Comparison of ENCODE assay signal across 9 mouse cellular contexts in genomic region chr9:64057903-64058650, GRCm38 (mm10). TPM values are rescaled to one million over a fixed set of nuclear protein-coding genes. Genes with fewer than 3 reads are reported as not detected.
A peak's percentile ranks its signal among the peaks of the same experiment; 100 is the strongest.
DNase-seq lines count a peak whose midpoint lies in the region; ATAC-seq and TF ChIP-seq lines count a peak whose summit lies in the region.
"Had no signal": no experiment of that assay in that cellular context is flagged by ENCODE, and none has a peak within 500 bp of the region (broad histone marks: within the 10 kb centered on the region; RNA-seq: fewer than 3 reads in every experiment).

No protein-coding gene starts in this region.

- WGBS in stomach, embryonic 16.5 days, result 64% methylated on average over 7 of the region's 7 CpGs
- 64% methylated on average over 7 of the region's 7 CpGs for WGBS in stomach, postnatal 0 days
- 47% methylated on average over 7 of the region's 7 CpGs for WGBS in forebrain, embryonic 12.5 days
- WGBS in liver, embryonic 11.5 days, result 61% methylated on average over 7 of the region's 7 CpGs

- peaks cover 20% of the 10 kb centered on the region for H3K4me1 ChIP-seq in stomach, embryonic 16.5 days (ENCODE audit: control insufficient read depth, insufficient read depth, low read length)
- 0 out of 2 replicates have a peak, but pooled peaks cover 6% of the 10 kb centered on the region for H3K4me1 ChIP-seq in stomach, postnatal 0 days (replicated peaks; ENCODE audit: control insufficient read depth, insufficient read depth)
- H3K4me1 ChIP-seq in forebrain, embryonic 12.5 days, result peaks cover 21% of the 10 kb centered on the region
- peaks cover 55% of the 10 kb centered on the region for H3K4me1 ChIP-seq in liver, embryonic 11.5 days (replicated peaks; ENCODE audit: control insufficient read depth, insufficient read depth, low read length)

- H3K9ac ChIP-seq in stomach, embryonic 16.5 days (ENCODE audit: low read length), result peak overlapping the region; percentile 13; the same call in 1 of the 2 replicates
- H3K9ac ChIP-seq in stomach, postnatal 0 days (ENCODE audit: low read length), result no peak overlapping the region
- H3K9ac ChIP-seq in forebrain, embryonic 12.5 days, result no peak overlapping the region
- H3K9ac ChIP-seq in liver, embryonic 11.5 days (ENCODE audit: low read depth, low read length), result peak overlapping the region; percentile 32; the same call in 1 of the 2 replicates

- no peak overlapping the region for H3K4me3 ChIP-seq in stomach, embryonic 16.5 days (replicated peaks; ENCODE audit: low read length)
- H3K4me3 ChIP-seq in stomach, postnatal 0 days (ENCODE audit: low read depth, low read length), result no peak overlapping the region
- H3K4me3 ChIP-seq in forebrain, embryonic 12.5 days (replicated peaks), result no peak overlapping the region
- no peak overlapping the region for H3K4me3 ChIP-seq in liver, embryonic 11.5 days (ENCODE audit: low read depth, low read length)

- no peak overlapping the region for H3K4me2 ChIP-seq in stomach, embryonic 16.5 days (ENCODE audit: low read depth, low read length)
- no peak overlapping the region for H3K4me2 ChIP-seq in stomach, postnatal 0 days (replicated peaks; ENCODE audit: low read depth)
- no peak overlapping the region for H3K4me2 ChIP-seq in forebrain, embryonic 12.5 days
- peak overlapping the region; percentile 2; the same call in 1 of the 2 replicates for H3K4me2 ChIP-seq in liver, embryonic 11.5 days

- TF ChIP-seq EP300 in stomach, postnatal 0 days (optimal IDR thresholded peaks at IDR 0.05), result no peak

- TF ChIP-seq CTCF in stomach, postnatal 0 days (IDR thresholded peaks at IDR 0.05; ENCODE audit: low read depth), result no peak

- ATAC-seq in stomach, embryonic 16.5 days (ENCODE audit: insufficient read depth, low FRiP score), result no peak
- no peak for ATAC-seq in stomach, postnatal 0 days (ENCODE audit: low FRiP score, low TSS enrichment)
- ATAC-seq in forebrain, embryonic 12.5 days (ENCODE audit: low FRiP score), result peak; percentile 49; the same call in 1 of the 2 replicates
- ATAC-seq in liver, embryonic 11.5 days (replicated peaks; ENCODE audit: low FRiP score), result peak; percentile 30; the same call in 1 of the 2 replicates
- no peak for ATAC-seq in activated CD4-positive, CD25-positive, alpha-beta regulatory T cell, adult 4 months

- no peak overlapping the region for H3K27ac ChIP-seq in stomach, embryonic 16.5 days (ENCODE audit: low read length)
- no peak overlapping the region for H3K27ac ChIP-seq in stomach, postnatal 0 days (replicated peaks)
- peak overlapping the region; percentile 61; the same call in 1 of the 2 replicates for H3K27ac ChIP-seq in forebrain, embryonic 12.5 days
- peak overlapping the region; percentile 70 for H3K27ac ChIP-seq in liver, embryonic 11.5 days (ENCODE audit: low read depth, low read length)

- no peak for DNase-seq in stomach, postnatal 0 days (ENCODE audit: low spot score)
- DNase-seq in liver, embryonic 11.5 days (ENCODE audit: low spot score), result no peak
- DNase-seq in gastrocnemius, adult 18-20 months (ENCODE audit: low spot score), result no peak
- DNase-seq in layer of hippocampus, postnatal 10 days (ENCODE audit: low spot score in 2 of 2), result no peak
- DNase-seq: thymus, postnatal 14 days had no signal

- no peaks in the 10 kb centered on the region for H3K36me3 ChIP-seq in stomach, embryonic 16.5 days (ENCODE audit: control insufficient read depth, insufficient read depth, low read length)
- H3K36me3 ChIP-seq in stomach, postnatal 0 days (ENCODE audit: control insufficient read depth, insufficient read depth, low read length), result no peaks in the 10 kb centered on the region
- no peaks in the 10 kb centered on the region for H3K36me3 ChIP-seq in forebrain, embryonic 12.5 days (replicated peaks)
- H3K36me3 ChIP-seq in liver, embryonic 11.5 days (ENCODE audit: control insufficient read depth, insufficient read depth, low read length), result no peaks in the 10 kb centered on the region

- H3K9me3 ChIP-seq in stomach, embryonic 16.5 days (replicated peaks; ENCODE audit: control insufficient read depth, low read length), result no peaks in the 10 kb centered on the region
- H3K9me3 ChIP-seq in stomach, postnatal 0 days (ENCODE audit: control insufficient read depth, low read length), result no peaks in the 10 kb centered on the region
- H3K9me3 ChIP-seq in forebrain, embryonic 12.5 days, result no peaks in the 10 kb centered on the region
- H3K9me3 ChIP-seq in liver, embryonic 11.5 days (ENCODE audit: control insufficient read depth, low read length), result no peaks in the 10 kb centered on the region

- no peaks in the 10 kb centered on the region; the same call in 1 of the 2 replicates for H3K27me3 ChIP-seq in stomach, embryonic 16.5 days (ENCODE audit: control insufficient read depth, insufficient read depth, low read length)
- no peaks in the 10 kb centered on the region for H3K27me3 ChIP-seq in stomach, postnatal 0 days (ENCODE audit: control insufficient read depth, insufficient read depth, low read length)
- peaks cover 50% of the 10 kb centered on the region for H3K27me3 ChIP-seq in forebrain, embryonic 12.5 days
- no peaks in the 10 kb centered on the region for H3K27me3 ChIP-seq in liver, embryonic 11.5 days (replicated peaks; ENCODE audit: control insufficient read depth, insufficient read depth, low read length)

RNA-seq across cellular contexts. Expression of gene Smad6, which starts 36.2 kb away (rescaled TPM):
- polyA plus RNA-seq in stomach, embryonic 16.5 days (2015; fragmentation: Nextera tagmentation; extraction: Ambion mirVana), result 3.0 and 3.3 TPM in 2 replicates
- polyA plus RNA-seq in stomach, postnatal 0 days (2015; fragmentation: Nextera tagmentation; extraction: Ambion mirVana), result 6.0 and 7.3 TPM in 2 replicates
- 5.2 and 6.5 TPM in 2 replicates for polyA plus RNA-seq in forebrain, embryonic 12.5 days (2016; fragmentation: Nextera tagmentation; extraction: Ambion mirVana)
- polyA plus RNA-seq in liver, embryonic 11.5 days (2014; fragmentation: Nextera tagmentation; extraction: Ambion mirVana), result 10.1 and 11.1 TPM in 2 replicates
- 1 to 10 TPM; 5.1 TPM for total RNA-seq in gastrocnemius, adult 18-20 months (2021)
- not detected for polyA plus RNA-seq in activated CD4-positive, CD25-positive, alpha-beta regulatory T cell, adult 4 months (2017; shearing (Covaris generic))
- 1 to 10 TPM; 1.7 to 3.7 TPM for total RNA-seq in layer of hippocampus, postnatal 10 days (2021)

RNA-seq across cellular contexts. Expression of gene Lctl, which starts 58.9 kb away (rescaled TPM):
- polyA plus RNA-seq in stomach, embryonic 16.5 days (2015; fragmentation: Nextera tagmentation; extraction: Ambion mirVana), result 0.23 TPM in 1 of 2 replicates, not detected in the other
- polyA plus RNA-seq in stomach, postnatal 0 days (2015; fragmentation: Nextera tagmentation; extraction: Ambion mirVana), result 0.13 and 0.17 TPM in 2 replicates
- 0.14 TPM in 1 of 2 replicates, not detected in the other for polyA plus RNA-seq in forebrain, embryonic 12.5 days (2016; fragmentation: Nextera tagmentation; extraction: Ambion mirVana)
- polyA plus RNA-seq in liver, embryonic 11.5 days (2014; fragmentation: Nextera tagmentation; extraction: Ambion mirVana), result not detected in 2 replicates
- under 1 TPM in 1 of 2 experiments, not detected in 1; 0.57 TPM for total RNA-seq in gastrocnemius, adult 18-20 months (2021)
- polyA plus RNA-seq in activated CD4-positive, CD25-positive, alpha-beta regulatory T cell, adult 4 months (2017; shearing (Covaris generic)), result not detected
- total RNA-seq in layer of hippocampus, postnatal 10 days (2021), result not detected
- polyA plus RNA-seq: neural tube, embryonic 14.5 days had no signal

Comparison
In these comparisons a context has a peak if more than half of its experiments do, and no peak if none do; other contexts are left out.
1. H3K9ac ChIP-seq: peak in stomach, embryonic 16.5 days (single experiment) and liver, embryonic 11.5 days (single experiment); none in stomach, postnatal 0 days (single experiment) and forebrain, embryonic 12.5 days (single experiment).
2. ATAC-seq: peak in forebrain, embryonic 12.5 days (single experiment) and liver, embryonic 11.5 days (single experiment); none in stomach, embryonic 16.5 days (single experiment), stomach, postnatal 0 days (single experiment) and activated CD4-positive, CD25-positive, alpha-beta regulatory T cell, adult 4 months (single experiment).
3. H3K27ac ChIP-seq: peak in forebrain, embryonic 12.5 days (single experiment) and liver, embryonic 11.5 days (single experiment); none in stomach, embryonic 16.5 days (single experiment) and stomach, postnatal 0 days (single experiment).